32 mouse cellular contexts compared by ENCODE assay signal in genomic region chr2:81939360-81939759, GRCm38 (mm10).
"Had no signal": no experiment of that assay in that cellular context is flagged by ENCODE, and none has a peak within 500 bp of the region (broad histone marks: within the 10 kb centered on the region; RNA-seq: fewer than 3 reads in every experiment).

No protein-coding gene starts in this region.

- H3K9me3 ChIP-seq: heart, embryonic 10.5 days; heart, embryonic 12.5 days; heart, embryonic 13.5 days; heart, embryonic 15.5 days; hindbrain, embryonic 10.5 days; hindbrain, embryonic 12.5 days; hindbrain, embryonic 13.5 days; hindbrain, embryonic 15.5 days; intestine, embryonic 15.5 days had no signal

- H3K4me3 ChIP-seq: heart, adult 2 months; heart, embryonic 10.5 days; heart, embryonic 12.5 days; heart, embryonic 13.5 days; heart, embryonic 15.5 days; hindbrain, embryonic 10.5 days; hindbrain, embryonic 12.5 days; hindbrain, embryonic 13.5 days; hindbrain, embryonic 15.5 days; intestine, embryonic 15.5 days; layer of hippocampus, adult 2 months; left cerebral cortex, adult 2 months had no signal

- ATAC-seq: hindbrain, embryonic 16.5 days; hindbrain, postnatal 0 days; inflammation-experienced regulatory T-cells, adult 6 months; intestine, embryonic 15.5 days; intestine, embryonic 16.5 days; intestine, postnatal 0 days had no signal

- DNase-seq: heart, adult 2 months; heart, postnatal 10 days; heart, postnatal 14 days; heart, postnatal 36 days; heart, postnatal 4 days; kidney, adult 11 months; kidney, adult 18-20 months; kidney, adult 2 months; kidney, adult 9 months; kidney, postnatal 14 days; kidney, postnatal 25 days; kidney, postnatal 4 days; layer of hippocampus, adult 9-11 months; layer of hippocampus, postnatal 36 days had no signal

- H3K27ac ChIP-seq: heart, adult 2 months; heart, embryonic 10.5 days; heart, embryonic 13.5 days; heart, embryonic 15.5 days; hindbrain, embryonic 10.5 days; hindbrain, embryonic 12.5 days; hindbrain, embryonic 13.5 days; hindbrain, embryonic 14.5 days; hindbrain, embryonic 15.5 days; hindbrain, postnatal 0 days; intestine, embryonic 15.5 days; layer of hippocampus, adult 2 months; left cerebral cortex, adult 2 months had no signal

- H3K36me3 ChIP-seq: heart, embryonic 10.5 days; heart, embryonic 12.5 days; heart, embryonic 13.5 days; heart, embryonic 15.5 days; hindbrain, embryonic 10.5 days; hindbrain, embryonic 12.5 days; hindbrain, embryonic 13.5 days; hindbrain, embryonic 15.5 days; intestine, embryonic 15.5 days had no signal

- H3K27me3 ChIP-seq: heart, embryonic 12.5 days; heart, embryonic 13.5 days; heart, embryonic 15.5 days; hindbrain, embryonic 12.5 days; hindbrain, embryonic 13.5 days; hindbrain, embryonic 15.5 days; intestine, embryonic 15.5 days had no signal

- H3K4me2 ChIP-seq: heart, embryonic 11.5 days; heart, embryonic 12.5 days; heart, embryonic 13.5 days; heart, embryonic 15.5 days; hindbrain, embryonic 12.5 days; hindbrain, embryonic 13.5 days; hindbrain, embryonic 14.5 days; hindbrain, embryonic 15.5 days; intestine, embryonic 15.5 days had no signal

- H3K9ac ChIP-seq: heart, embryonic 12.5 days; heart, embryonic 13.5 days; heart, embryonic 15.5 days; hindbrain, embryonic 12.5 days; hindbrain, embryonic 13.5 days; hindbrain, embryonic 14.5 days; hindbrain, embryonic 15.5 days; intestine, embryonic 15.5 days had no signal

- H3K4me1 ChIP-seq: heart, embryonic 10.5 days; heart, embryonic 12.5 days; heart, embryonic 13.5 days; heart, embryonic 15.5 days; hindbrain, embryonic 10.5 days; hindbrain, embryonic 12.5 days; hindbrain, embryonic 13.5 days; hindbrain, embryonic 15.5 days; intestine, embryonic 15.5 days had no signal
